Mouse (Mus musculus): Measurements from ENCODE around the gene Flg. TPM values are rescaled to one million over a fixed set of nuclear protein-coding genes. Genes with fewer than 3 reads are reported as not detected.

Gene Flg
- not detected in 2 replicates for polyA plus RNA-seq (2015; fragmentation: Nextera tagmentation; extraction: Ambion mirVana)

DNA sequence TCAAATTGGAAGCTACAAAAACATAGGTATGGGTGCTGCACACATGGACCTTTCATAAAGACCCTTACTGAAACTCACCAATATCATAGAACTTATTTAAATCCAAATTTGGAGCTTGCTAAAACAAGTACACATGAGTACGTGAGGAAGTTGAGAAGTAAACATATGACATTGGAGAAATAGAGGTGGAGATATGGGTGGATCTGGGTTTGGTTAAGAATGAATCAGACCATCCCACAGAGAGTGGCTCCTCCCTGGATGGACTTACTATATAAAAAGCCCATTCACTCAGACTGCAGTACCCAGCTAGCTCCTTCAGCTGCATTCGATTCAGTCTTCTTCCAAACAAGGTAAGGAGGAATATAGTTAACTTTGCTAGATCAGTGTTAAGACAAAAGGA is at the start of gene Flg:
Flg (plus strand) TSS at position 301 of the 400 bp plus-strand sequence.
- no peak for ATAC-seq (ENCODE audit: low FRiP score, low read depth)
- Histone ChIP-seq H3K4me2 (no peak within 1 kb of the TSS), H3K4me1 (replicated peaks) (no peaks in the 10 kb centered on the region), H3K27me3 (no peaks in the 10 kb centered on the region), H3K36me3 (no peaks in the 10 kb centered on the region), H3K9me3 (no peaks in the 10 kb centered on the region), H3K9ac (no peak within 1 kb of the TSS), H3K27ac (replicated peaks) (no peak within 1 kb of the TSS), H3K4me3 (no peak within 1 kb of the TSS)
- WGBS: 92% methylated on average over 2 of the region's 2 CpGs

DNA sequence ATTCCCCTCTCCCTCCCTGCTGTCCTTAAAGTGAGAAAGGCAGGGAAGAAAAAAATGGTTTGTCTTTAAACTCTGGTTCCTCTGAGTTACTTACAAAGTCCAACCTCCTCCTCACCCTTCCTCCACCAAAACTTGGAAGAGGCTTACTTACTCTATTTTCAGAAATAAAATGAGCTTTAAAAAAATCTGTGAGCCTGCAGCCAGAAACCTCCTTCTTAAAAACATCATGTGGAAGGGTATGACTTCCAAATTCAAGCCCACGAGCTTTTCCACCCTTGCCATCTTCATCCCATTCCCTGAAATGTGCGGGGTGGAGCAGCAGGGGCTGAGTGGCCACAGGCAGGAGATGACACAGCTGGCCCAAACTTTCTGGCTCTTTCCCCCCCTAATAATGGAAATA is 24.2 kb downstream of the Flg start:
- H3K27ac ChIP-seq (replicated peaks): no peak overlapping the region
- no peaks in the 10 kb centered on the region for H3K9me3 ChIP-seq
- no peak overlapping the region for H3K4me2 ChIP-seq
- no peaks in the 10 kb centered on the region for H3K4me1 ChIP-seq (replicated peaks)
- WGBS: 89% methylated on average over 2 of the region's 2 CpGs
- no peak for ATAC-seq (ENCODE audit: low FRiP score, low read depth)
- H3K27me3 ChIP-seq: no peaks in the 10 kb centered on the region
- no peak overlapping the region for H3K9ac ChIP-seq
- H3K4me3 ChIP-seq: no peak overlapping the region
- H3K36me3 ChIP-seq: no peaks in the 10 kb centered on the region

DNA sequence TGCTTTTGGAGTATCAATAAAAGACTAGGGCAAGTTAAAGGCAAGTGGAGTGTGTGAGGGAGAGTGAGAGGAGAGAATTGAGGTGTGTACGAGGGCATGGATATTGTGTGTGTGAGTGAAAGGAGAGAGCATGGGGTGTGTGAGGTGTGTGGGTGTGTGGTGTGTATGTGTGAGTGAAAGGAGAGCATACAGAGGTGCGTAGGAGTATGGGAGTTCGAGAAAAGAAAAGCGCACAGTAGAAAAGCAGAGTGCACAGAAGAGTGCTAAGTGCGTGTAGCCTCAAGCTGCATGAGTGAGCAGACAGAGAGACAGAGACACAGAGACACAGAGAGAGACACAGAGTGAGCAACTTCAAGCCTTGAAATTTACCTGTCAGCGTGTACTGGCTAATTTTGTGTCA is 26.5 kb downstream of the Flg start:
- no peaks in the 10 kb centered on the region for H3K36me3 ChIP-seq
- 90% methylated on average over 6 of the region's 6 CpGs for WGBS
- no peak for ATAC-seq (ENCODE audit: low FRiP score, low read depth)
- no peaks in the 10 kb centered on the region for H3K9me3 ChIP-seq
- no peak overlapping the region for H3K4me2 ChIP-seq
- no peak overlapping the region for H3K27ac ChIP-seq (replicated peaks)
- H3K4me3 ChIP-seq: no peak overlapping the region
- H3K27me3 ChIP-seq: no peaks in the 10 kb centered on the region
- H3K4me1 ChIP-seq (replicated peaks): no peaks in the 10 kb centered on the region
- H3K9ac ChIP-seq: no peak overlapping the region

DNA sequence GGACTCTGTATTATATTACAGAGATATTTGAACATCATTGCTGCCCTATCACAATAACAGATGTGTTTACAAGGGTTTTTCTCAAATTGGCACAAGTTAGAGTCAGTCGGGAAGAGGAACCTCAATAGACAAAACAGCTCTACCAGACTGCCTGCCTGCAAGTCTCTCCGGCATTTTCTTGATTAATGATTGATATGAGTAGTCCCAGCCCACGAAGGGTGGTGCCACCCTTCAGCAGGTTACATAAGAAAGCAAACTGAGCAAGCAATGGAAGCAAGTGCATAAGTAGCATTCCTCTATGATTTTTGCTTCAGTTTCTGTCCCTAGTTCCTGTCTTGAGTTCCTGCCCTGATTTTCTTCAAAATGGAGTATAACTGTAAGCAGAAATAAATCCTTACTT is 28.6 kb downstream of the Flg start:
- Histone ChIP-seq H3K9me3 (no peaks in the 10 kb centered on the region), H3K4me1 (replicated peaks) (no peaks in the 10 kb centered on the region), H3K36me3 (no peaks in the 10 kb centered on the region), H3K27me3 (no peaks in the 10 kb centered on the region), H3K27ac (replicated peaks) (no peak overlapping the region), H3K4me2 (no peak overlapping the region), H3K9ac (no peak overlapping the region), H3K4me3 (no peak overlapping the region)
- 75% methylated on average over 3 of the region's 3 CpGs for WGBS
- no peak for ATAC-seq (ENCODE audit: low FRiP score, low read depth)

DNA sequence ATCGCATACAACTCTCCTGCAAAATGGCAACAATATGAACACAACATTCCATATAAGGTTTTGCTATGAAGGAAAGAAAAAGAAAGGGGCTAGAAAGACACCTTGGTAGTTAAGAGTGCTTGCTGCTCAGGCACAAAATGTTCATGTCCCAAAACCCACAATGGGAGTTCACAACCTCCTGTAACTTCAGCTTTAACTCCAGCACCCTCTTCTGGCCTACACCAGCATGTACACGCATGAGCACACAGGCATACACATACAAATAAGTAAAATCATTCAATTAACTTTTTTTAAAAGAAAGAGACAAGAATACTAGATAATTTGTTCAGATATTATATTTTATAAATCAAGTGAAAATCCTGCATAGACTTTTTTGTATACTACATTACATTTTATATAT is 32.8 kb downstream of the Flg start:
- Histone ChIP-seq H3K27ac (replicated peaks) (no peak overlapping the region), H3K36me3 (no peaks in the 10 kb centered on the region), H3K4me3 (no peak overlapping the region), H3K4me1 (replicated peaks) (no peaks in the 10 kb centered on the region), H3K4me2 (no peak overlapping the region), H3K9ac (no peak overlapping the region), H3K9me3 (no peaks in the 10 kb centered on the region), H3K27me3 (no peaks in the 10 kb centered on the region)
- 79% methylated on average over 2 of the region's 2 CpGs for WGBS
- no peak for ATAC-seq (ENCODE audit: low FRiP score, low read depth)

DNA sequence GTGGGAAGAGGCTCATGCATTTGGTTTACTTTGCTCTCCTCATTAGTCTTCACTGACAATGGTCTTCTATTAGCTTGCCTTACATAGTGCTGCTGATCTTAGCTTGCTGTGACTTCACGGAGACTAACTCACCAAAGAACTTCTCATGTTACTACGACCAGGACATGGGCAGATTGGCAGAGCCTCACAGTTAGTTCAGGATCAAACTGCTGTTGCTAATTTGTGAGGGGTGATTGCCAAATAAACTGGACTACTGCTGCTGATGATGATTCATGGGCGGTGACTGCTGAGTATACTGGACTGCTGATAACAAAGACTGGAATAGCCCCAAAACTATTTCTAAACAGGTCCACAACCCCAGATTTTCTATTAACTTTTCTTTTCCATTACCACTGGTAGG is 38.0 kb downstream of the Flg start:
- Histone ChIP-seq H3K27ac (replicated peaks) (no peak overlapping the region), H3K4me1 (replicated peaks) (no peaks in the 10 kb centered on the region), H3K4me2 (no peak overlapping the region), H3K9me3 (no peaks in the 10 kb centered on the region), H3K27me3 (no peaks in the 10 kb centered on the region), H3K9ac (no peak overlapping the region), H3K36me3 (no peaks in the 10 kb centered on the region), H3K4me3 (no peak overlapping the region)
- WGBS: 77% methylated on average over 3 of the region's 3 CpGs
- ATAC-seq (ENCODE audit: low FRiP score, low read depth): no peak

DNA sequence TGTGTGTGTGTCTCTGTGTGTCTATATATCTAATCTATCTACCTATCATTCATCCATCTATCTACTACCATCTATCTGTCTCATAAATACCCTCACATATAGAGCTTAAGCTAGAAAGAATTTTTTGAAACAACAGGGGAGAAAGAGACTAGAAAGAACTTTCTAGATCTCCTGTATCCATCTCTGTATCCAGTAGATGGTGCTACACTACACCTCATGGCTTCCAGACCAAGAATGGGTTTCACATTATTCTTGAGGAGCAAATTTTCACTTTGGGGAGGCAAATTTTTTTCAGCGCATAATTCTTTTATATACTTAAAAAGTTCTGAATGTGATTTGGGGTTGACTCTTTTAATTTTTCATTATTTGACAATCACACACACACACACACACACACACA is 41.1 kb downstream of the Flg start:
- Histone ChIP-seq H3K4me3 (no peak overlapping the region), H3K27me3 (no peaks in the 10 kb centered on the region), H3K36me3 (no peaks in the 10 kb centered on the region), H3K9ac (no peak overlapping the region), H3K27ac (replicated peaks) (no peak overlapping the region), H3K9me3 (no peaks in the 10 kb centered on the region), H3K4me1 (replicated peaks) (no peaks in the 10 kb centered on the region), H3K4me2 (no peak overlapping the region)
- ATAC-seq (ENCODE audit: low FRiP score, low read depth): no peak
- WGBS: 97% methylated on average over 1 of the region's 1 CpGs

DNA sequence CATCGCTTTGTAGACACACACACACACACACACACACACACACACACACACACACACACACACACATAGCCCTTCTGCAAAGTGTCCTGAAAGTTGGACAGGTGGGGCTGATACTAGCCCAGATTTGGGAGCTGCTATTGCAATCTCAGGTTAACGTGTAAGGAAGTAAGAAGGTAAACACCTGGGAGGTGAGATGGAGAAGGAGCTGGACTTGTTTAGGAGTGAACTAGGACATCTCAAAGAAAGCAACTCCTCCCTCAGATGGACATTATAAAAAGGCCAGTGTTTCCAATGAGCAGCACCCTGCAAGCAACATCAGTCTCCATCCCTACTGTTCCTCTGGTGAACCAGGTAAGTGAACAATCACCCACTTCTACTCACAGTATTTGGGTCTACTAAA is 46.1 kb downstream of the Flg start, which contains the start of gene Hrnr:
Hrnr (plus strand) TSS at position 301 of the 400 bp plus-strand sequence.
- Histone ChIP-seq H3K9ac (no peak within 1 kb of the TSS), H3K4me1 (replicated peaks) (no peaks in the 10 kb centered on the region), H3K4me3 (no peak within 1 kb of the TSS), H3K9me3 (no peaks in the 10 kb centered on the region), H3K27me3 (no peaks in the 10 kb centered on the region), H3K36me3 (no peaks in the 10 kb centered on the region), H3K27ac (replicated peaks) (no peak within 1 kb of the TSS), H3K4me2 (no peak within 1 kb of the TSS)
- WGBS: 84% methylated on average over 2 of the region's 2 CpGs
- ATAC-seq (ENCODE audit: low FRiP score, low read depth): no peak

DNA sequence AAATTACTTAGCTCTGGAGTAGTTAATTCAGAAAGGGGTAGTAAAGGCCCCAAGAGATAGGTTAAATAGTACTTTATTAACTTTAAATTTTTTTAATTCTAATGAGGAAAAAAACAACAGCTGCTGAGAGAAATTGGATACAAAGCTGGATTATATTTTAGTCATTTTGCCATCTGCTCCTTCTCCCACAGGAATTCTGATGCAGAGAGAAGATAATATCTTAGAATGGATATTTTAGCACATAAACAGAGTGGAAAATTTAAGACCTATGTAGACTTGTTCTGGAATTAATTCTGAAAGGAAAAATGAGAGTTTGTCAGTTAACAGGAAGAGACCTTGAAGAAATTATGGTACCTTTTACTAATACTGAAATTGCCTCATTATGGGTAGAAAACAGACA is 64.4 kb downstream of the Flg start:
- Histone ChIP-seq H3K4me2 (no peak overlapping the region), H3K27me3 (no peaks in the 10 kb centered on the region), H3K4me3 (no peak overlapping the region), H3K36me3 (no peaks in the 10 kb centered on the region), H3K27ac (replicated peaks) (no peak overlapping the region), H3K9ac (no peak overlapping the region), H3K9me3 (no peaks in the 10 kb centered on the region), H3K4me1 (replicated peaks) (no peaks in the 10 kb centered on the region)
- no peak for ATAC-seq (ENCODE audit: low FRiP score, low read depth)

DNA sequence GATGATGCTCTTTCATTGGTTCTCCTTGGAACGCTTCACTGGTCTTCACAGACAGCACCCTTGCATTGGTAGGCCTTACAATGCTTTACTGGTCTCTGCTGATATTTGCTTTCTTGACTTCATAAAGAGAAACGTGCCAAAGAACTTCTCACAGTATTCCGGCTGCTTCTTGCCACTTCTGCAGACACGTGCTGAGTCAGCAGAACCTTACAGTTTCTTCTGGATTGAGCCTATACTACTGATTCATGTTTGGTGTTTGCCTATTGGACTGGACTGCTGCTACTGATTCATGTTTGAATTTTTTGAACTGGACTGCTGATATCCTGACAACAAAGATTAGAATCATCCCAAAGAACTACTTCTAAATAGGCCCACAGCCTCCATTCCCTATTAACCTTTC is 66.7 kb downstream of the Flg start:
- Histone ChIP-seq H3K4me2 (no peak overlapping the region), H3K36me3 (no peaks in the 10 kb centered on the region), H3K4me1 (replicated peaks) (no peaks in the 10 kb centered on the region), H3K4me3 (no peak overlapping the region), H3K9ac (no peak overlapping the region), H3K27me3 (no peaks in the 10 kb centered on the region), H3K9me3 (no peaks in the 10 kb centered on the region), H3K27ac (replicated peaks) (no peak overlapping the region)
- no peak for ATAC-seq (ENCODE audit: low FRiP score, low read depth)
- 87% methylated on average over 4 of the region's 4 CpGs for WGBS

Other genes with a start within 250 kb of the Flg start
- not detected in 2 replicates for gene Gm4858, start 204.7 kb upstream of the Flg start, polyA plus RNA-seq (2015; fragmentation: Nextera tagmentation; extraction: Ambion mirVana)
- not detected in 2 replicates for gene Crnn, start 128.7 kb upstream of the Flg start, polyA plus RNA-seq (2015; fragmentation: Nextera tagmentation; extraction: Ambion mirVana)
- gene Flg2, start 76.2 kb upstream of the Flg start, polyA plus RNA-seq (2015; fragmentation: Nextera tagmentation; extraction: Ambion mirVana): not detected in 2 replicates
- 0.01 TPM in 1 of 2 replicates, not detected in the other for gene Hrnr, start 46.2 kb downstream of the Flg start, polyA plus RNA-seq (2015; fragmentation: Nextera tagmentation; extraction: Ambion mirVana)
- not detected in 2 replicates for gene Rptn, start 120.2 kb downstream of the Flg start, polyA plus RNA-seq (2015; fragmentation: Nextera tagmentation; extraction: Ambion mirVana)
- 1.2 TPM in 2 replicates for gene Tchh, start 168.8 kb downstream of the Flg start, polyA plus RNA-seq (2015; fragmentation: Nextera tagmentation; extraction: Ambion mirVana)
- 0.06 TPM in 1 of 2 replicates, not detected in the other for gene Tchhl1, start 195.2 kb downstream of the Flg start, polyA plus RNA-seq (2015; fragmentation: Nextera tagmentation; extraction: Ambion mirVana)
- gene S100a11, start 247.0 kb downstream of the Flg start, polyA plus RNA-seq (2015; fragmentation: Nextera tagmentation; extraction: Ambion mirVana): 206 and 231 TPM in 2 replicates

Measured in hindbrain, embryonic 15.5 days (tissue).